Mouse (Mus musculus) embryonic fibroblast, embryonic 13.5 days (primary cell): ENCODE results near the gene Agbl4.

Experiments used
- CTCF ChIP-seq: IDR thresholded peaks from 2 replicates; pipeline ENCODE4 v1.5.1; 2011; ENCODE audit warnings: mild to moderate bottlenecking, control low read depth, low read length, moderate library complexity, borderline replicate concordance; ENCODE audit not compliant: insufficient read depth
- POLR2A ChIP-seq: IDR thresholded peaks from 2 replicates; pipeline ENCODE4 v1.6.1; 2011; ENCODE audit warnings: low read depth, mild to moderate bottlenecking, control low read depth, low read length, moderate library complexity

GRCm38 (mm10) chr4:111424371-111424950 is 1027.0 kb downstream of the Agbl4 start:
- no peak for TF ChIP-seq CTCF
- no peak for TF ChIP-seq POLR2A
